Mouse (Mus musculus): Measurements from ENCODE around the gene Naxe.
A peak's percentile ranks its signal among the peaks of the same experiment; 100 is the strongest.

The Naxe gene

DNA sequence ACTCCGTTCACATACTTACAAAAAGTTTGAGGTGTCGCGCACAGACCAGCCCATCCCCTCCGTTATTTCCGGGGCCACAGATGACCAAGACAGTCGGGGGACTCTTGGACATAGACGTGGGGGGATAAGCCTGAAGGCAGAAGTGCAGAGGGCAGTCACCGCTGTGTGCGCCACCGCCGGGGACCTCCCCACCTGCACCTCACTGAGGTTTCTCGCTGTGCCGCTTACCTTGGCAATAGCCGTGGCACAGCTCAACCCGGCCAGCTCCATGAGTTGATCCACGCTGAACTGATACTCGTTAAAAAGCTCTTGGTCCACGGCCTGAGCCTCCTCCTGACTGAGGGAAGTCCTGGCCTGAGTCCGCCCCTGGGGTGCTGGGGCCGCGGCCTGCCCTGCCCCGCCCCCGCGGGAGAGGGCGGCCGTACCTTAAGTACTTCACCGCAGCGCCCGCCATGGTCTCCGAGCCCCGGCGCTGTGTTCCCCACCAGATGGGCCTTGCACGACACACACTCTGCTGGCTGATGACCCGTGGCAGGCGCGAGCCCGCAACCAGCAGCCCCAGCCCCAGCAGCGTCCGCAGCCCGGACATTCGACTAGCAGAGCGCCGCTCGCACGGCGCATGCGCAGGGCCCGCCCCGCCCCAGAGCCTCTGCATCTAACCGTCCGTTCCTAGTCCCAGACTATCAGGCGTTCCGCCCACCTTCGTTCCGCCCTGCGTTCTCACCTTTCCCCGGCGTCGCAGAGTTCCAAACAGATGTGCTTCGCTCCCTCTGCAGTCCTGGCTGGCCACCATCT lies at the start of gene Naxe:
Gene Naxe, minus strand, starts transcription at position 594 of the 795 bp plus-strand sequence.
- DNase-seq (ENCODE audit: low spot score), result peak; percentile 85

DNA sequence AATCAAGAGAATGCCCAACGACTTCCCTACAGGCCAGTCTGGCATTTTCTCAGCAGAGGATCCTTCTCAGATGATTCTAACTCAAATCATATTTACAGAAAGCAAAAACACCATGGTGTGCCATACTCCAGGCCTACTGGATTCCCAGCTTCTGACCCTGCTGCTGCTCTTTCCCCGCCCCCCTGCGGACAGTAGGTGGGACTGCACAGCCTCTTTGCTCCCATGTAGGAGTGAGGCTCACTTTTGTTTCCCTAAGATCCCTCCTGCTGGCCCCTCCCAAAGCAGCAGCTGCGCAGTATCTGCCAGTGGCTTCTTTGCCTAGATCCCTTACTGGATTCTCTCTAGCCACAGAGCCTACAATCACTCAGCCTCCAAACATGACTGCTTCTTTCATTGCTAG lies 47.8 kb upstream of the Naxe start:
- DNase-seq (ENCODE audit: low spot score), result no peak

DNA sequence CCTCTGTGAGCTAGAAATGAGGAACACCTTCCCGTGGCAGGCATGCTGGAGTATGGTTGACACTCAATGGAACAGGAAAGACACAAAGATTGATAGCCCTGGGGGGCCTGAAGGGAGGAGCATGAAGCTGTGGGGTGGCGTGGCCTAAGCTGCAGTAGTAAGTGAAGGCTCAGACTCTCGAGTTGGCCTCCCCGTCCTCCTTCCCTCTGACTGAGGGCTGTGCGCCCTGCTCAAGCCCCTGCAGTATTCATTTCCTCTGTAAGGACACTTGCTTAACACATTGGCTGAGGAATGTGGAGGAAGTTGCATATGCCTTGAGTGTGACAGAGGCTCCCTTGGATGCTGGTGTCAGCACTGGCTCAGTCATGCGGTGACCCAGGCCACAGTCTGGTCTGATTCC lies 44.3 kb upstream of the Naxe start:
- no peak for DNase-seq (ENCODE audit: low spot score)

DNA sequence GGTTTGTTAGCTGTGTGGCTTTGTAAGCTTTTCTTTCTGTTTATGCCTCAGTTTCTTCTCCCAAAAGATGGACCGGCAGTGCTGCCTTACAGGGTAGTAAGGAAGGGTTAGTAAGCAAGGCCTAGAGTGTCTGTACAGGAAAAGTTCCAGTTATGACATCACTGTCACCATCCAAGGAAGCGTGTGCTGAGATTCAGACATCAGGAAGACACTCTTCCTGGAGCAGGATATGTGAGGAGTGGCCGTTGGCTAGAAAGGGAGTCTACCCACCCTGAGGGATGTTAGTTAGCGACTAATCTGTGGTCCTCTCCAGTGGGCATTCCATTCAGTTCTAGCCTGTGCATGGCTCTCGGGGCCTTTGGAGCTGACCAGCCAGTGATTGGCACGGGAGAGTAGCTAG lies 43.9 kb upstream of the Naxe start:
- DNase-seq (ENCODE audit: low spot score), result no peak

DNA sequence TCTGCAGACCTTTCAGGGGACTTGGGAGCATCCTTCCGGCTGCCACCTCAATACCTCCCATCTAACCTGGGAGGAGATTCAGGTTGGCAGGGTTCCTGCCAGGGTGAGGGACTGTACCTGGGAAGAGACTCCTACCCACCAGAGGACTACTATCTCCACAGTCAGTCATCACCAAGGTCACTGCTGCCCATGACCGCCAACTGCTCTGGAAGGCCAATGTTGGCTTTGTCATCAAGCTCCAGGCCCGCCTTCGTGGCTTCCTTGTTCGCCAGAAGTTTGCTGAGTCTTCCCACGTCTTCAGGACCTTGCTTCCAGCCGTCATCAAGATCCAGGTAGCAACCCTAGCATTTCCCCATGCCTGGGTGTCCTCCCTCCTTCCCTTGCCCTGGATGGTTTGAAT lies 43.4 kb upstream of the Naxe start:
- no peak for DNase-seq (ENCODE audit: low spot score)

DNA sequence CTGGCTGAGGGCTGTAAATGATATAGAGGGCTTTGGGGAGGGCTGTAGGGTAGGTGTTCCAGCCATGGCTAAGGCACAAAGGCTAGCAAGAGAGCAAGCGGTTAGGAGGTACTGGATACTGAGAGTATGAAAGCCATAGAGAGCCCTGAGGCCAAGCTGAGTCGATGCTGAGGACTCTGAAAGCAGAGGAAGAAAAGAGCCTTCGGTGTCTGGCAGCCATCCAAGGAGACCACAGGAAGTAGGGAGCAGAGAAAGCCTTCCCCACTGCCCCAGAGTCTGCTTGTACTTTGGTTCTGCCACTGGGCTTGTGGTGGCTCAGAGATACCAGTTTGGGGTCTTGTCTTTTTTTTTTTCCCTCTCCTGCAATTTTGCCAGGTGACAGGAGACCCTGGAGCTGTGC lies 42.0 kb upstream of the Naxe start:
- no peak for DNase-seq (ENCODE audit: low spot score)

DNA sequence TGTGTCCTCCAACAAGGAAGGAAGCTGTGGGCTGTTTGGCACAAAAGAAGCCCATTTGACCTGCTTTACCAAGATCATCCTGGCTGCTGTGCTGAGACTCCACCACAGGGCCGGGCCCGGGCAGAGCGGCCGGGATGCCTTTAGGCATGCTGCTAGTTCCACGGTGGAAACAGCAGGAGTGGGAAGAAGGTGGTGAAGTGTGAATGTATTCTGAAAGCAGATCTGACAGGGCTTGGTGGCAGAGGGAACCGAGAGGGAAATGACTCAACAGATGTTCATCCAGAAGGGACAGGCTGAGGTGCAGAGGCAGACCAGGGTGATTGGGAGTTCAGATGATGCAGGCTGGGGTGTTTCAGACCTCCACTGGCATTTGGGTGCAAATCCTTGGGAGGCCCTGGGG lies 39.4 kb upstream of the Naxe start:
- DNase-seq (ENCODE audit: low spot score), result no peak

DNA sequence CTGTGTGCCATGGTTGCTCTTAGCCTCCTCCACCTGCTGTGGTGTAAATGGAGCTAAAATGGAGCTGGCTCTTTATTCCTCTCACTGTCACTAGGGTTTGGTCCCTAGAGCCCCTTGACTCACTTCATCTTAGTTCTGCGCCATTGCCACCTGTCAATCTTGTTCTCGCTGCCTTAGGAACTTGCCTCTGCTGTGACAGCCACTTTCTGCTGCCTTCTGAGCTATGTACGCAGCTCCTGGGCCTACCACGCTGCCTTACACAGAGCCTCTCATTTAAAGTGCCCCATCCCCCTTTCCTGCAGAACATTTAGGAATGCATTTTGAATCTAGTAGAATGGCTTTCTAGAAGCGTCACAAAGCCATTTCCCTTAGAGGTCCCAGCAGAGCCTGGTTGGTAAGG lies 35.8 kb upstream of the Naxe start:
- DNase-seq (ENCODE audit: low spot score), result no peak

DNA sequence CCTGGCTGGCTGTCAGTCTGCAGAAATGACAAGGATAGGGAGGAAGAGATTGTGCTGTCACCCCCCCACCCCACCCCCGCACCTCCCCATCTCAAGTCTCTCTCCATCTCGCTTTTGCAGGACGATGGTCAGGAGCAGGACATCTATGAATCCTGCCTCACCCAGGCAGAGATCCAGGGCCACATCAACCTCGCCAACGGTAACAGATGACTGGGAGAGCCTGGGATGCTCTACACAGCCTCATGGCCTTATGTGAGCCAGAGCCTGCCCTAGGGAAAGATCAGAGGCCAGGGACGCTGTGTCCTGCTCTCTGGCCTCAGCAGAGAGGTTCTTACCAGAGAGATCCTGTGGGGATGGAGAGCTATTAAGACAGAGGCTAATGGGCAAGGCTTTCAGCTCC lies 32.3 kb upstream of the Naxe start:
- no peak for DNase-seq (ENCODE audit: low spot score)

DNA sequence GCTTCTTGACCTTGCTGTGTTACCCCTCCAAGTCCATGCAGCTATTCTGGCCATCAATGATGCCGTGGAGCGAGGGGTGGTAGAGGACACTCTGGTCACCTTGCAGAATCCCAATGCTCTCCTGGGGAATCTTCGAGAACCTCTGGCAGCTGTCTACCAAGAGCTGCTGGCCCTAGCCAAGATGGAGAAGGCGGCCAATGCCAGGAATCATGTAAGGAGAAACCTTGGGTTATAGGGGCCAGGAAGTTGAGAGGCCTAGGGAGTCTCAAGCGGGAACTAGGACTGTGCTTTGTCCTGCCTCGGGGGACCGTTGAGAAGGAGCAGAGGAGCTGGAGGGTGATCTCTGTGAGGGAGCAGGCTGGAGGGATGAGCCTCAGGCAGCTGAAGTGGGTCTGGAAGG lies 31.8 kb upstream of the Naxe start:
- DNase-seq (ENCODE audit: low spot score), result no peak

DNA sequence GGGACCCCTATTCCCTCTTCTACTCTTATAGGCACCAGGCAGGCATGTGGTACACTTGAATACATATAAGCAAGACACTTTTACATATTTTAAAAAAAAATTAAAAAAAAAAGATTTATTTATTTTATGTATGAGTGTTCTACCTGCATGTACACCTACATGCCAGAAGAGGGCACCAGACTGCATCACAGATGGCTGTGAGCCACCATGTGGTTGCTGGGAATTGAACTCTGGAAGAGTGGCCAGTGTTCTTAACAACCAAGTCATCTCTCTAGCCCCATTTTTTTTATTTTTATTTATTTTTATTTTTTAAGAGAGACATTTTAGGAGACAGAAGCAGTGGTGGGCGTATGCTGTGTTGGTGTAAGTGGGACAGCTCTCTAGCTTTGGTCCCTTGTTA lies 29.4 kb upstream of the Naxe start:
- DNase-seq (ENCODE audit: low spot score), result peak; percentile 33

DNA sequence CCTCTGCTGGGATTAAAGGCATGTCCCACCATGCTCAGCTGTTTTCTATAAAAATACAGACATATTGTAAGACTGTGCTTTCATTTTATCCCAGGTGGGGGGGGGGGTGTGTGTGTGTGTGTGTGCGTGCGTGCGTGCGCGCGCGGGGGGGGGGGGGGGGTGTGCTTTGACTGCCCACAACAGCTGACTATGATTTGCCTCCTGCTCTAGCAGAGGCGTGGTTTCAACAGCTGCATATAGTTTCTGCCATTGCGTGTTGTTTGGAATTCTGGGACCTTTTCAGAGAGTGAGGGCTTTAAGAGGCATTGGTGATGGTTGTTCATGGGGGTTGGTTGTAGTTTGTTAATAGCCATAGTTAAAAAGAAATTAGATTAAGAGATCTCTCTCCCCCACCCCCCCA lies 27.2 kb upstream of the Naxe start:
- DNase-seq (ENCODE audit: low spot score), result no peak

DNA sequence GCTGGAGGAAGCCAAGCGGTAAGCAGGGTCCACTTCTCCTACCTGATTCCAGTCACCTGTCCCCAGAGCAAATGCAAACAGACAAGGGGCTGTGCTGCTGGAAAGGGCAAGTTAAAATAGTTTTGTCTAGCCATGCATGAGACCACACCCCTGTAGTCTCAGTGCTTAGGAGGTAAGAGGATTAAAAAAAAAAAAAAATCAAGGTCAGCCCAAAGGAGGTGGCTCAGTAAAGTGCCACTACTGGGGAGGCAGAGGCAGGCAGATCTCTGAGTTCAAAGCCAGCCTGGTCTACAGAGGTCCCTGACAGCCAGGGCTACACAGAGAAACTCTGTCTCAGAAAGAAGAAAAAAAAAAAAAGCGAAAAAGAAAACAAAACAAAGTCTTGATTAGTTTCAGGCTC lies 25.7 kb upstream of the Naxe start:
- no peak for DNase-seq (ENCODE audit: low spot score)

DNA sequence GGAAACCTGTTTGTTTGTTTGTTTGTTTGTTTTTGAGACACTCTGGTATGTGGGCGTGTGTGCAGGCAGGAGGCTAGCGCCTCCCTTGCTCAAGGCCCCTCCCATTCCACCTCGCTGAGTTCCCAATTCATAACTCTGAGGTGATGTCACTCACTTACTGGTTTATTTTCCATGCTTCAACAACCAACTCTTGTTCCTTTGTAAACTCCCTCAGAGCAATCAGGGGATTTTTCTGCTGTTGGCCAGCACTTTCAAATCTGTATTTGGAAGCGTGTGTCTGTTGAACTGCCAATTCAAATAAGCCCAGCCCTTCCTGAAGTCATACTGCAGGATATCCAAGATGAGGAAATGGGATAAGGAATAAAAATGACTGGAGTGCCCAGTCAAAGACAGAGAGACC lies 24.4 kb upstream of the Naxe start:
- peak; percentile 76 for DNase-seq (ENCODE audit: low spot score)

DNA sequence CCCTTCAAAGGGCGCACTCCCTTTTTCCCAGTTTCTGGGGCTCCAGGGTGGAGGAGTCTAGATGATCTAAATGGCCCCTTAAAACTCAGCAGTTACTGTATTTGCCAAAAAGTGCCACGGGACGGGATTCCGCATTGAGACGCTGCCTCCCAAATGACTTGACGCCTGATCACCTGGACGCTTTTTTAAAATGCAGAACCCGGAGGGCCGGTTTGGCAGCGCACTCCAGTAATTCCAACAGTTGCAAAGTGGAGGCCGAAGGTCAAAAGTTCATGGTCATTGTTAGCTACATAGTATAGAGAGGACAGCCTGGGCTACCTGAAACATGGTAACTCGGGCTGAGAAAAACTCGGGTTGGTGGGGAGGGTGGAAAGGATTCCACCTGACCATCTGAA lies 23.9 kb upstream of the Naxe start:
- no peak for DNase-seq (ENCODE audit: low spot score)

DNA sequence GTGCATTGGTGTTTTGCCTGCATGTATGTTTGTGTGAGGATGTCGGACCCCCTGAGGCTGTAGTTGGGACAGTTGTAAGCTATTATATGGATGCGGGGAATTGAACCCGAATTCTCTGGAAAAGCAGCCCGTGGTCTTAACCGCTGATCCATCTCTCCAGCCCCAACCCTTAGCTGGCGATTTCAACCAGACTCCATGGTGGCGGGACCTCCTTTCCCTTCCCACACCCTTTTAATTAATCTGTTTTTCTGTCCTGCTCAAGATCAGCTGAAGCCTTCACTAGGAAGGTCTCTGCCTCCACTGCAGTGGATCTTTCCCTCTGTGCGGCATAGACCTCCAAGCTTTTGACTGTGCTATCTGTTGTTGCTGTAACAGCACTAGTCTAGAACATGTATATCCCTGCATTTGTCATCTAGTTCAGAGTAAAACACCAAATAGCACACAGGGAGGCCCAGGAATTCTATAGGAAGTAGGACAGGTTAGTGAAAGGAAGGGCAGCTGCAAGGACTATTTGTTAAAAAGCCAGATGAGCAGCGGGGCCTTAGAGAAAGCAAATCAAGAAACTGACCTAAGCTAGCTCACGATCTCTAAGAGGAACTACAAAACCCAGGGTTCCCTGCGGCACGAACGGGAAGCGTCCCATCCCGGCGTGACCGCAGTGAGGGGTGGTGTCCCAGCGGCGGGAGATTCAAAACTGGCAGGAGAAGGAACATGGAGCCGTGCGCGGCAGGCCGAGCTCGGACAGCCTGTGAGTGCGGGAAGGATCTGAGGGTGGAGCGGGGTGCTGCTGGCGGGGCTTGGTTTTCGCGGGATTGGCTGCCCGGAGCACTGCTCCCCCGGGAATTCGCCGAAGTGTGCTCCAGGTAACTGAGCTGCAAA lies 23.3 kb upstream of the Naxe start, which contains the start of gene Iqgap3:
Gene Iqgap3, plus strand, starts transcription at position 627 of the 879 bp plus-strand sequence.
- DNase-seq (ENCODE audit: low spot score), result peak; percentile 92

DNA sequence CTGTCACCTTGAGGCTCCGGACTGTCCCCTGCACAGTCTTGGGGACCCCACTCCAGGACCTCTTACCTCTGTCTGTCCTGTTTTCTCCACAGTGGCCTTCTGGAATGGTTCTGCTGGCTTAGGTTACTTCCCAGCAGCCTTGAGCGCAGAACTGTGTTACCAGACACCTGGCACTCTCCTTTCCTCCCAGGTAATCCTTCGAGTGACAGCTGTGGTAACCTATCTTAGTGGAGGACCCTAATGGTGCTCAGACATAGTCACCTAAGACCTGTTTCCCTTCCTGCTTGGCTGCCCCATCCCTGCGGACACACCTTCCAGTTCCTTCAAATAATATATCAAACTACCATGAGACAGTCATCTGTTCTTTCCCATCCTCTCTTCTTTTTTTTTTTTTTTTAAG lies 19.9 kb upstream of the Naxe start, which contains the start of gene Ttc24:
Gene Ttc24, minus strand, starts transcription at position 101 of the 400 bp plus-strand sequence.
- DNase-seq (ENCODE audit: low spot score), result no peak

DNA sequence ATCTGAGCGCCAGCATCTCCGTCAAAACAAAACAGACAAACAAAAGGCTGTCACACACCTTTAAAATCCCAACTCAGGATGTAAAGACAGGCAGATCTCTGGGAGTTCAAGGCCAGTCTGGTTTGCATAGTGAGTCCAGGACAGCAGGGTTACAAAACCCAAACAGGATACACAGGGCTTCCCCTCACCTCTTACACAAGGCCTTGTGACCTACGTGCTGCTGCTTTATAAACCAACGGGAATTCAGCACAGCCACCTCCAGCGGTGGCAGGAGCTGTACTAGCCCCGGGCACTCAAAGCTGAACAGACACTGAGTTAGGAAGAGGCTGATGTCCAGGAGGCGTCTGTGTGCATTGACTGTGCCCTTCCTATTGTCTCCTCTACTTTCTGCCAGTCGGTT lies 19.1 kb upstream of the Naxe start:
- no peak for DNase-seq (ENCODE audit: low spot score)

DNA sequence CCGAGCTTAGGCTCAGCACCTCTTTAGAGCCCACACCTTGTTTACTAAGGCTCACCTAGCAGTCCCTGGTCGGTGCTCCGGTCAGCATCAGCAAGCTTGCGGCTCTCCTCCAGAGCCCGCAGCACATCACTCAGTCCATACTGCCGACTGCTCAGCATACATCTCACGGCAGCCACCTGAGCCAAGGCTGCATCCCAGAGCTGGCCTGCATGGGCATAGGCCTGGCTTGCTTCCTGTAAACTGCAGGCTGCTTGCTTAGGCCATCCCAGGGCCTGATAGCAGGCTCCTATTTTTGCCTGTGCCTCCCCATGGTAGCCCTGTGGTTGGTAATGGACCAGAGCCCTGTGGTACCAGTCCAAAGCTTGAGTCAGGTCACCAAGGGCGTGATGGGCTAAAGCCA lies 16.5 kb upstream of the Naxe start:
- DNase-seq (ENCODE audit: low spot score), result no peak

DNA sequence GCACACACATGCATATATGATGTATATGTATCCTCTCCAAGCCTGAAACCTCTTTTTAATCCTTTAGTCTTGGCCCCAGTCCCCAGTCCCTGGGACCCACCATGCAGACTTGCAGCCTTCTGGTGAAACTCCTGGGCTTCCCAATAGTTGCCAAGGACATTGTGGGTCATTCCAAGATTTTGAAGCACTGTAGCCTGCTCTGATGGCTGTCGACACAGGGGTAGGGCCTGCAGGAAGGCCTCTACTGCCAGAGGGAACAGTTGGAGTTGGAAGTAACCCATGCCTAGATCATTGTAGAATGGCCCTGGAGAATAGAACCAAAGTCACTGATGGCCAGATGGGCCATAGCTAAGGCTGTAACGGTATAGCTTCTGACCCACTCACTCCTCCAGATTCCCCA lies 16.1 kb upstream of the Naxe start:
- DNase-seq (ENCODE audit: low spot score), result no peak

DNA sequence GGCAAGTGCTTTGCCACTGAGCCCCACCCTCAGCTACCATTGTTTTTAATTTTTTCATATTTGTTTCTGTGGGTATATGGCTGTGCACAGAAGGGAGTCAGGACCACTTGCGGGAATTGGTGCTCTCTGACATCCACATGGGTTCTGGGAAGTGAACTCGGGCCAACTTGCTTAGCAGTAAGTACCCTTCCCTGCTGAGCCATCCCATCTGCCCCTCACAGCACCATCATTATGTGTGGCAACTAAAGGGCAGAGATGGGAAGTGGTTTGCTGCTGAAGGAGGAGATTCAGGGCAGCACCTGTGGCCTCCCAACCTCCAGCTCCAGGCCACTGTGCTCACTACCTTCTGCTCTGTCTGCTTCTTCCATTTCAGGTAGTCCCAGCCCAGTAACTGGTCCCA lies 15.3 kb upstream of the Naxe start:
- no peak for DNase-seq (ENCODE audit: low spot score)

DNA sequence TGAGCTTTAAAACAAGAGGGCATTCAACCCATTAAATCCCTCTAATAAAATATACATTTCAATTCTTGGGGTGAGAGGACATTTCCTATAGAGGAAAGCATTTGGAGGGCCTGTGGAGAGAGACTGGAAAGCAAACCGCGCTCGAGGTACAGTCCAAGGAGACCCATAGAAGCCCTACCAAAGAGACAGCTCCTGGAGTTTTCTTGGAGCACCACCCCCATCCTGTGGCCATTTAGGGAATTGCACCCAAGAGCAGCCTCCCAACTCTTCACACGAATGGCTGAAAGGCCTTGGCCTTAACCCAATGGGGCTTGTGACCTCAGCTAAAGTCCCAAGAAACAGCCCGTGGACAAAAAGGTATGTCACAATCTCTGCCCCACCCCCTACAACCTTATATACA lies 13.5 kb upstream of the Naxe start:
- peak; percentile 86 for DNase-seq (ENCODE audit: low spot score)

DNA sequence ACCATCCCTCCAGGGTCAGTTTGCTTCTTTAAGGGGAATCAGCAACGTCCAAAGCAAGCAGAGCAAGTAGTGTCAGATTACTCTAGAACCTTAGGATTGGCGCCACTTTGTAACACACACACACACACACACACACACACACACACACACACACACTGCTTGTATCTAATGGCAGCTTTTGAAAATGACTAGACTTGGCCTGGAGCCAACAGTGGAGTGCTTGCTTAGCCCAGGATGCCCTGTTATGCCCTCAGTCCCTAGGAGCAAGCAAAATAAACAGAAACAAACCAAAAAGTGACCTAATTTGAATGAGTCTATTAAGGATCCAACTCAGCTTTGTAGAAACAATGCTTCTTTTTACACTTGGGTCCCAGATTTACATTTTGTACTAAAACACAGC lies 10.1 kb upstream of the Naxe start:
- peak; percentile 75 for DNase-seq (ENCODE audit: low spot score)

Data from lung, postnatal 25 days (tissue).